Mouse (Mus musculus): Measurements from ENCODE around the gene Elovl2.
"Not testable (repeated sequence)": the region's sequence is repeated elsewhere in the genome, so short reads cannot be mapped to it uniquely, and the experiment has no call there.

Elovl2 gene

GRCm38 (mm10) chr13:41220304-41220834 lies at the start of gene Elovl2:
Elovl2 (minus strand) TSS chr13:41220405.
- in situ Hi-C loops (cut with MboI; ENCODE audit: low pct_unique_long_range_greater_than_20kb in 1 of 2, low sequenced_read_pairs in 2 of 2, unreplicated experiment in 1 of 2) = no loop called here

GRCm38 (mm10) chr13:41267827-41268408 lies 47.7 kb upstream of the Elovl2 start:
- in situ Hi-C loops (cut with MboI; ENCODE audit: low pct_unique_long_range_greater_than_20kb in 1 of 2, low sequenced_read_pairs in 2 of 2, unreplicated experiment in 1 of 2) = no loop called here

- in situ Hi-C loops (cut with MboI; ENCODE audit: low pct_unique_long_range_greater_than_20kb in 1 of 2, low sequenced_read_pairs in 2 of 2, unreplicated experiment in 1 of 2) = no loop called here
These were observed 43.2 kb upstream of the Elovl2 start for GRCm38 (mm10) chr13:41263304-41264006.

GRCm38 (mm10) chr13:41261617-41262016 lies 41.4 kb upstream of the Elovl2 start:
- in situ Hi-C loops (cut with MboI; ENCODE audit: low pct_unique_long_range_greater_than_20kb in 1 of 2, low sequenced_read_pairs in 2 of 2, unreplicated experiment in 1 of 2) = not testable (repeated sequence)

GRCm38 (mm10) chr13:41257851-41258250 lies 37.6 kb upstream of the Elovl2 start:
- in situ Hi-C loops (cut with MboI; ENCODE audit: low pct_unique_long_range_greater_than_20kb in 1 of 2, low sequenced_read_pairs in 2 of 2, unreplicated experiment in 1 of 2) = no loop called here

GRCm38 (mm10) chr13:41256962-41257361 lies 36.8 kb upstream of the Elovl2 start:
- in situ Hi-C loops (cut with MboI; ENCODE audit: low pct_unique_long_range_greater_than_20kb in 1 of 2, low sequenced_read_pairs in 2 of 2, unreplicated experiment in 1 of 2) = no loop called here

- in situ Hi-C loops (cut with MboI; ENCODE audit: low pct_unique_long_range_greater_than_20kb in 1 of 2, low sequenced_read_pairs in 2 of 2, unreplicated experiment in 1 of 2) = no loop called here
These were observed 35.9 kb upstream of the Elovl2 start for GRCm38 (mm10) chr13:41256126-41256525.

- in situ Hi-C loops (cut with MboI; ENCODE audit: low pct_unique_long_range_greater_than_20kb in 1 of 2, low sequenced_read_pairs in 2 of 2, unreplicated experiment in 1 of 2) = no loop called here
These were observed 32.5 kb upstream of the Elovl2 start for GRCm38 (mm10) chr13:41252736-41253135.

GRCm38 (mm10) chr13:41252141-41252540 lies 31.9 kb upstream of the Elovl2 start:
- in situ Hi-C loops (cut with MboI; ENCODE audit: low pct_unique_long_range_greater_than_20kb in 1 of 2, low sequenced_read_pairs in 2 of 2, unreplicated experiment in 1 of 2) = no loop called here

GRCm38 (mm10) chr13:41251667-41252066 lies 31.5 kb upstream of the Elovl2 start:
- in situ Hi-C loops (cut with MboI; ENCODE audit: low pct_unique_long_range_greater_than_20kb in 1 of 2, low sequenced_read_pairs in 2 of 2, unreplicated experiment in 1 of 2) = no loop called here

- in situ Hi-C loops (cut with MboI; ENCODE audit: low pct_unique_long_range_greater_than_20kb in 1 of 2, low sequenced_read_pairs in 2 of 2, unreplicated experiment in 1 of 2) = not testable (repeated sequence)
These were observed 31.0 kb upstream of the Elovl2 start for GRCm38 (mm10) chr13:41251232-41251631.

- in situ Hi-C loops (cut with MboI; ENCODE audit: low pct_unique_long_range_greater_than_20kb in 1 of 2, low sequenced_read_pairs in 2 of 2, unreplicated experiment in 1 of 2) = no loop called here
These were observed 30.2 kb upstream of the Elovl2 start for GRCm38 (mm10) chr13:41250318-41250981.

GRCm38 (mm10) chr13:41249538-41250317 lies 29.5 kb upstream of the Elovl2 start, which contains the start of gene Smim13:
Smim13 (plus strand) TSS chr13:41249844.
- in situ Hi-C loops (cut with MboI; ENCODE audit: low pct_unique_long_range_greater_than_20kb in 1 of 2, low sequenced_read_pairs in 2 of 2, unreplicated experiment in 1 of 2) = loop anchor here in 1 of 2 experiments (10.0 to 25.0 kb wide), 2 partner anchors 237 to 405 kb away; partner anchors contain the start of genes Pak1ip1 and Tmem14c

- in situ Hi-C loops (cut with MboI; ENCODE audit: low pct_unique_long_range_greater_than_20kb in 1 of 2, low sequenced_read_pairs in 2 of 2, unreplicated experiment in 1 of 2) = loop anchor here in 1 of 2 experiments (10.0 to 25.0 kb wide), 2 partner anchors 237 to 404 kb away; partner anchors contain the start of genes Pak1ip1 and Tmem14c
These were observed 28.7 kb upstream of the Elovl2 start for GRCm38 (mm10) chr13:41248751-41249520.

- in situ Hi-C loops (cut with MboI; ENCODE audit: low pct_unique_long_range_greater_than_20kb in 1 of 2, low sequenced_read_pairs in 2 of 2, unreplicated experiment in 1 of 2) = loop anchor here in 1 of 2 experiments (10.0 to 25.0 kb wide), 2 partner anchors 232 to 400 kb away; partner anchors contain the start of genes Pak1ip1 and Tmem14c
These were observed 24.2 kb upstream of the Elovl2 start for GRCm38 (mm10) chr13:41244306-41244830.

GRCm38 (mm10) chr13:41241557-41241956 lies 21.4 kb upstream of the Elovl2 start:
- in situ Hi-C loops (cut with MboI; ENCODE audit: low pct_unique_long_range_greater_than_20kb in 1 of 2, low sequenced_read_pairs in 2 of 2, unreplicated experiment in 1 of 2) = loop anchor here in 1 of 2 experiments (10.0 to 25.0 kb wide), 2 partner anchors 229 to 397 kb away; partner anchors contain the start of genes Pak1ip1 and Tmem14c

- in situ Hi-C loops (cut with MboI; ENCODE audit: low pct_unique_long_range_greater_than_20kb in 1 of 2, low sequenced_read_pairs in 2 of 2, unreplicated experiment in 1 of 2) = loop anchor here (5.0 to 25.0 kb wide), 4 partner anchors 151 to 394 kb away; partner anchors contain the start of genes Pak1ip1 (in 1 of the 2) and Tmem14c (in 1 of the 2)
These were observed 18.6 kb upstream of the Elovl2 start for GRCm38 (mm10) chr13:41238805-41239130.

Measured in mouse embryonic stem cell (cell line).